Mouse (Mus musculus): Measurements from ENCODE around the gene Fam216b. TPM values are rescaled to one million over a fixed set of nuclear protein-coding genes. Genes with fewer than 3 reads are reported as not detected.

The Fam216b gene
- not detected in 2 replicates for polyA plus RNA-seq (2012; ENCODE audit: insufficient read depth, insufficient read length, missing spikeins)

DNA sequence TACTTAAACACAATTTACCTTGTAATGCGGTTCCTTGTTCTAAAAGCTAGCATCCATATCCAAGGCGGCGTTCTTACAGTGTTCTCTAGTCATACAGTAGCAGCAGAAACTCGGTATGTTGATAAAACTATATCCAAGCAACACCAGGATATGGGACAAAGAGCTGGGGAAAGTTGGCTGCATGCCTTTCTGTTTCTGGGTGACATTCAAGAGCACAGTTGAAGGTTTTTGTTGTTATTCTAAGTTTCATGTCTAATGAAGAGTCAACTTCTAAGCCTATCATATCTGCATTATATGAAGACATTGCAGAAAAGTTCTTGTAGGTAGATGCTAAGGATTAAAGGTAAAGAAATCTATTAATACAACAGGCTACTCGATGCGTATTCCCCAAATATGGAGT is at the start of gene Fam216b:
Gene Fam216b (minus strand): TSS at position 101 of the 400 bp plus-strand sequence.
- Histone ChIP-seq H3K27ac (ENCODE audit: insufficient read depth, low read depth, low read length) (no peak within 1 kb of the TSS), H3K4me1 (ENCODE audit: control insufficient read depth, insufficient read depth, low read length) (no peaks in the 10 kb centered on the region), H3K4me3 (ENCODE audit: insufficient read depth, low read length) (no peak within 1 kb of the TSS)
- TF ChIP-seq POLR2A (IDR thresholded peaks at IDR 0.05; ENCODE audit: borderline replicate concordance, low read depth, low read length), result no peak
- no peak for TF ChIP-seq CTCF (IDR thresholded peaks at IDR 0.05; ENCODE audit: low read depth, low read length)

DNA sequence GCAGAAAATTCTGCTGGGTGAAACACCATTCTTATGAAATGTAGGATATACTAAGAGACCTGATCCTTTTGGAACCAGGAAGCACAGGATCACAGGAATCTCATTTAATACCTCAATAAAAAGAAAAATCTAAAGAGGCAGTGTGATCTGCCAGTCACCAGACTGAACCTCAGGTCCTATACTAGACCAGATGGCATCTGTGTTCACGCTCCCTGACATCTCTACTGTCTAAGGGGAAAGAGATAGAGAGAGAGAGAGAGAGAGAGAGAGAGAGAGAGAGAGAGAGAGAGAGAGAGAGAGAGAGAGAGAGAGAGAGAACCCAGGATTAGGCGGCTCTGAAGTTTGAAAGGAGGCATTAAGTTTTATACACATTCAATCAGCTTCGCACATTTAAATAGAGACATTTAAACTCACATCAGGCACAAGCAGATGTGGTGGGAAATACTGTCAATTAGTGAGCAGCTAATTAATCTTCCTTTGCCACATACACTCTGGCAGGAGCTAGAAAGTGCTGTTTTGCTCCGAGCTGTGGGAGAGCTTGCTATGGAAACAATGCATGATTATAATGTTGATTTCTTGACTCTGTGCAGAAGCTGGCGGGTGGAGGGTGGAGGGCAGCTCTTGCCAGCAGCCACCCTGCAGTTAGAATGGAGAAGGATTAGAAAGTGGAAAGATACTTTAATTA is 43.7 kb upstream of the Fam216b start:
- H3K4me1 ChIP-seq (ENCODE audit: control insufficient read depth, insufficient read depth, low read length), result no peaks in the 10 kb centered on the region
- no peak overlapping the region for H3K27ac ChIP-seq (ENCODE audit: insufficient read depth, low read depth, low read length)
- TF ChIP-seq CTCF (IDR thresholded peaks at IDR 0.05; ENCODE audit: low read depth, low read length) (no peak), POLR2A (IDR thresholded peaks at IDR 0.05; ENCODE audit: borderline replicate concordance, low read depth, low read length) (no peak)
- no peak overlapping the region for H3K4me3 ChIP-seq (ENCODE audit: insufficient read depth, low read length)

DNA sequence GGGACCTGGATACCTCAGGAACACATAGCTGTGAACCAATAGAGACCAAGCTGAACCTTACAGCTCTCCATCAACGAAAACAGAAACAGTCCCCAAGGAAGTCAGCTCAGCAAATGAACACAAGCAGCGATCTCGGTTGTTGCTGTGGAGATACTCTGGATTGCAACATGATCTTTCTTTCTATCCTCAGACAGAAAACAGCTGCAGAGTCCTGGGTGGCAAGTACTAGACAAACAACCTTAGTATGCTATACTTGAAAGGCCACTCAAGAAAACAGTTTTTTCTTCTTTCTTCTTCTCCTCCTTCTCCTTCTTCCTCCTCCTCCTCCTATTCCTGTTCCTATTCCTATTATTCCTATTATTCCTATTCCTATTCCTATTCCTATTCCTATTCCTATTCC is 37.9 kb upstream of the Fam216b start:
- TF ChIP-seq CTCF (IDR thresholded peaks at IDR 0.05; ENCODE audit: low read depth, low read length) (no peak), POLR2A (IDR thresholded peaks at IDR 0.05; ENCODE audit: borderline replicate concordance, low read depth, low read length) (no peak)
- Histone ChIP-seq H3K4me1 (ENCODE audit: control insufficient read depth, insufficient read depth, low read length) (no peaks in the 10 kb centered on the region), H3K27ac (ENCODE audit: insufficient read depth, low read depth, low read length) (no peak overlapping the region), H3K4me3 (ENCODE audit: insufficient read depth, low read length) (no peak overlapping the region)

DNA sequence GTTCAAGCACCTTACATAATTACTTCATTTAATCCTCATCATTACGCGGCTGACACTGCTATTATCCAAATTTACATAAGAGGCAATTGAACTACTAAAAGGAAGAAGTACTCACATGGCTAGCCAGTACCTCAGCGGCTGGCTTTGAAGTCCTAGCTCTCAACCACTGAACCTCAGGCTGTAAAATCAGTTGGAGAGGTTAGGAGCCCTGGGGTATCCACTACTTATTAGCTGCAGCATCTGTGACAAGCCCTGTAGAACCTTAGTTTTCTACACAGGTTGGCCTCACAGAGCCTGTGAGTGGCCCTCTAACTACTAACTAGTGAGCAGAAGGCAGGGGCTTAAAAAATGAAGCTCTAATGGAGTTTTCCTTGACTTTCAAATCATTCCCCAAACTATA is 31.5 kb upstream of the Fam216b start:
- H3K27ac ChIP-seq (ENCODE audit: insufficient read depth, low read depth, low read length), result no peak overlapping the region
- no peak overlapping the region for H3K4me3 ChIP-seq (ENCODE audit: insufficient read depth, low read length)
- no peaks in the 10 kb centered on the region for H3K4me1 ChIP-seq (ENCODE audit: control insufficient read depth, insufficient read depth, low read length)
- TF ChIP-seq POLR2A (IDR thresholded peaks at IDR 0.05; ENCODE audit: borderline replicate concordance, low read depth, low read length) (no peak), CTCF (IDR thresholded peaks at IDR 0.05; ENCODE audit: low read depth, low read length) (no peak)

DNA sequence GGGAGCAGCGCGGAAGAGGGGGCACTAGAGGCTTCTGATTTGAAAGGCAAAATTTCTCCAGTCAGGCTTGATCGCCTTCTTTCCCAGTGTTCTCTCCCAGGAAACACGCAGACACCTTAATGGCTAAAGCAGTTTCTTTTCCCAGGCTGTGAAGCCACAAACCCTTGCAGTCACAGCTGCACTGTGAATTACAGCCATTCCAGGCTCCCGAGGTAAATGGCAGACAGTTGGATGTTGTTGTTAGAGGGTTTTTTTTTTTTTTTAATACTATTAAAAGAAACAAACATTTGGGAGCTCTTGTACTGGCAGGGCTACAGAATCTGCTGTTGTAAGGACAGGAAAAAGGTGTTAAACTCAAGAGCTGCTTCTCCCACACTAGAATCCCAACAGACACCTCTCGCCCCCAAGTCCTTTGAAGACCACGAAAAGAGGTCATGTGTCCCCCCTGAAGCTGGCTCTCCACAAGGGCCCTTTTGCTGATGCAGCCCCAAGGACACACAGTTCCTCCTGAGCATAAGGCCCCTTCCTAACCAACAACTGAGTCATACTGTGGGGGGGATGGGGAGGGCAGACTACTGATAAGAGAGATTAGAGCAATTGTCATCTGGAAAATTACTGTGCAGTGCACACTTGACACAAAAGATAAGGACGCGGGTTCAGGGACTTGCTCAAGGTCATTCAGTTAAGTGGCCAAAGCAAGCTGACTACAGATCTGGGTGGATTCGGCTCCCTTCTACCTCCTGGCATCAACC is 30.8 kb upstream of the Fam216b start:
- no peaks in the 10 kb centered on the region for H3K4me1 ChIP-seq (ENCODE audit: control insufficient read depth, insufficient read depth, low read length)
- H3K27ac ChIP-seq (ENCODE audit: insufficient read depth, low read depth, low read length), result no peak overlapping the region
- TF ChIP-seq CTCF (IDR thresholded peaks at IDR 0.05; ENCODE audit: low read depth, low read length) (no peak), POLR2A (IDR thresholded peaks at IDR 0.05; ENCODE audit: borderline replicate concordance, low read depth, low read length) (no peak)
- no peak overlapping the region for H3K4me3 ChIP-seq (ENCODE audit: insufficient read depth, low read length)

DNA sequence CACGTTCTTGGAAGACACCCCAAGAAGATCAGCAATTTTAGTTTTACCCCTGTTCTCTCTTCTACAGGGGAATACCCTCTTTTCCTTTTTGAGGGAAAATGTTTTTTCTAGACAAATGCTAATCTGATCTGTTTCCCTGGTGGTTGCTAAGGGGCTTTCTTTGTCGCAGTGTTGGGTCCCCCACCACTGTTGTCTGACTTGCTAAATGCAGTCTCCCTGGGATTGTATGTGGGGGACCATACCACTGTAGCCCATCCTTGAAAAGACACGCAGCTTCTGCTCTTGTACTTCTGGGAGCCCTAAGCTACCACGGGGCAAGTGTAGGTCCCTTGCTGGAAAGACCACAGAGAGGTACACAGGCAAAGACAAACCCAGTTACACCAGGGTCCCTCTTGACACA is 28.9 kb upstream of the Fam216b start:
- TF ChIP-seq CTCF (IDR thresholded peaks at IDR 0.05; ENCODE audit: low read depth, low read length) (no peak), POLR2A (IDR thresholded peaks at IDR 0.05; ENCODE audit: borderline replicate concordance, low read depth, low read length) (no peak)
- no peak overlapping the region for H3K27ac ChIP-seq (ENCODE audit: insufficient read depth, low read depth, low read length)
- H3K4me3 ChIP-seq (ENCODE audit: insufficient read depth, low read length), result no peak overlapping the region
- no peaks in the 10 kb centered on the region for H3K4me1 ChIP-seq (ENCODE audit: control insufficient read depth, insufficient read depth, low read length)

DNA sequence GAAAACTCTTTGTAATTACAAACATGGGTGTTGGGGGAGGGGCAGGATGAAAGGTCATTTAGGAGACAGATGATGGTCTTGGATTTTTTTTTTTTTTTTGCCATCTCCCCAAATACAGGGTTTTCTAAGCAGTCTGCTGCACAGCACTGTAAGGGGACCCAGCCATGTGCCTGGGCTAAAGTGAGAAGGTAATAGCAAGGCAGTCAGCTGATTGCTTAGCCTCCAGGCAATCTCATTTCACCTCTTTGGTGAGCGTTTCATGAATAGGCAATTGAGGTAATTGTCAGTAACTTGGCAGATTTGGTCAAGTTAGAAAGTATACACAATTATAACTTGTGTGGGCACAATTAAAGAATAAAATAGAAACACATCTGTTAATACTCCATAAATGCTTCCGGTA is 28.5 kb upstream of the Fam216b start:
- TF ChIP-seq CTCF (IDR thresholded peaks at IDR 0.05; ENCODE audit: low read depth, low read length) (no peak), POLR2A (IDR thresholded peaks at IDR 0.05; ENCODE audit: borderline replicate concordance, low read depth, low read length) (no peak)
- Histone ChIP-seq H3K4me1 (ENCODE audit: control insufficient read depth, insufficient read depth, low read length) (no peaks in the 10 kb centered on the region), H3K4me3 (ENCODE audit: insufficient read depth, low read length) (no peak overlapping the region), H3K27ac (ENCODE audit: insufficient read depth, low read depth, low read length) (no peak overlapping the region)

DNA sequence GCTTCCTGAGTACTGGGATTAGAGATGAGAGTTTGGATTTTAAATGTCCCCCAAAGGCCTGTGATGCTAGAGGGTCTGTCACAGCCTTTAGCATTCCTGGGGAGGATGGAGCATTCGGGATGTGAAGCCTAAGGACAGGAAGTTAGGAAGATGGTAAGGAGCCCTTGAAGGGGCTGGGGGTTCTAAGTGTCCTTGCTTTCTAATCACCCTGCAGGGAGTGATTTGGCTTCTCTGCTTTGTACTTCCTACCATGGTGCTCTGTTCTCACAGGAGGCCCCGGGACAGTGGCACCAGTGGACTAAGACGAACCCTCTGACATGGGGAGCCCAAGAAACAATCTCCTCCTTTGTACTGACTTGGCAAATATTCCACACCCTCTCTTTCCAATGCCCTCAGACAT is 23.7 kb upstream of the Fam216b start:
- Histone ChIP-seq H3K27ac (ENCODE audit: insufficient read depth, low read depth, low read length) (no peak overlapping the region), H3K4me3 (ENCODE audit: insufficient read depth, low read length) (no peak overlapping the region), H3K4me1 (ENCODE audit: control insufficient read depth, insufficient read depth, low read length) (no peaks in the 10 kb centered on the region)
- TF ChIP-seq POLR2A (IDR thresholded peaks at IDR 0.05; ENCODE audit: borderline replicate concordance, low read depth, low read length) (no peak), CTCF (IDR thresholded peaks at IDR 0.05; ENCODE audit: low read depth, low read length) (no peak)

DNA sequence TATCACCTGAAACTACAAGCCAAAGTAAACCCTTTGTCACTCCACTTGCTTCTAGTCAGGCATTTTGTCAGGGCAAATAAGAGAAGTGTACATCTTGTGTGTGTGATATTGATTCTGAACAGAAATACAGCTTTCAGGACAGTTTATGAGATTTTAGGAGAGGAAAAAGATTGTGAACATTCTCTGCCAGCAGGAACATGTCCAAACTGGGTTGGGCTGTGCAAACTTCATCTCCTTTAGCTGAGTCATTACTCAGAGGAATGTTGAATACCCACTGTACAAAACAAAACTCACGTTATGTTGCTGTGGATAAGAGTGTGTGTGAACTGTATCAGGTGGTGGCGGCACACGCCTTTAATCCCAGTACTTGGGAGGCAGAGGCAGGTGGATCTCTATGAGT is 22.1 kb upstream of the Fam216b start:
- H3K4me3 ChIP-seq (ENCODE audit: insufficient read depth, low read length), result no peak overlapping the region
- H3K27ac ChIP-seq (ENCODE audit: insufficient read depth, low read depth, low read length), result no peak overlapping the region
- H3K4me1 ChIP-seq (ENCODE audit: control insufficient read depth, insufficient read depth, low read length), result no peaks in the 10 kb centered on the region
- TF ChIP-seq CTCF (IDR thresholded peaks at IDR 0.05; ENCODE audit: low read depth, low read length) (no peak), POLR2A (IDR thresholded peaks at IDR 0.05; ENCODE audit: borderline replicate concordance, low read depth, low read length) (no peak)

DNA sequence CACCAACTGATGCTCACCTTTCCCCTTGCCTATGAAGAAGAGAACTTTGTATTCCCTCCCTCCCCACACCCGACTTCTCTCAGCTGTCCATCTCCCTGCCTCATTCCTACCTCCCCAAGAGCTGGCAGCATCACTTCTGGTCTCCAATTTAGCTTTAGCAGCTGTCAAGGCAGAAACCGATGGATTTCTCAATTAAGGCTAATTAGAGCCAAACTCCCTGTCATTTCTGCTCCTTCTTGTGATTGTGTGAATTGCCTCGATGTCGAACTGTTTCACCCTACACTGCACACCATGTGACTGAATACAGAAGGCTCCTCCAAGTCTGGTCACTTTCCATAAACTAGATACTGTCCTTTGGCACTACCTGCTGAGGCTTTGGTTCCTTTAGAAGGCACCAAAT is 20.6 kb upstream of the Fam216b start:
- Histone ChIP-seq H3K27ac (ENCODE audit: insufficient read depth, low read depth, low read length) (no peak overlapping the region), H3K4me1 (ENCODE audit: control insufficient read depth, insufficient read depth, low read length) (no peaks in the 10 kb centered on the region), H3K4me3 (ENCODE audit: insufficient read depth, low read length) (no peak overlapping the region)
- no peak for TF ChIP-seq POLR2A (IDR thresholded peaks at IDR 0.05; ENCODE audit: borderline replicate concordance, low read depth, low read length)
